Mouse (Mus musculus) T-helper 17 cell (primary cell): ENCODE results near the gene Ddi1.
"Not testable (repeated sequence)": the region's sequence is repeated elsewhere in the genome, so short reads cannot be mapped to it uniquely, and the experiment has no call there.

Source experiments
- in situ Hi-C, 2 experiments: fragments of 300-600 bp; cut with MboI, MseI; formaldehyde crosslinking; loops; 1 replicate in 1 of 2; 2 replicates in 1 of 2; pipeline ENCODE4 v1.15.1; 2025; ENCODE audit warnings: high pct_unique_total_duplicates in 2 of 2

Gene Ddi1

DNA sequence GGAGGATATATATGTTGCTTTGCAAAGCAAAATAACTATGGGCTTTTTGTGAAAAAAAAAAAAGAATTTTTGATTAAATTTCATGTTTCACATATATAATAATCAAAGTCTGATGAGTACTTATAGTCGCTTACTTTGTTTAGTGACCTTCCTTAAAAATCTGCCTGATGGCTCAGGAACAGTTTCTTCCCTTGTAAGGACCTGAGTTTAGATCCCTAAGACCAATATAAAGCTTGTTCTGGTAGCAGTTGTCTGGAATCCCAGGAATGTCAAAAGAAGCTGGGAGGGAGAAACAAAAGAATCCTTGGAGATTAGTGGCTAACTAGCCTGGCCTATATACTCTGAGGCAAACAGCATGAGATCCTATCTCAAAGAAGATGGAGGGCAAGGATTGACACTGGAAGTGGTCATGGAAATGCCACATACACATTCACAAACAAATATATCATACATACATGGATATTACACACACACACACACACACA is at the start of gene Ddi1:
Gene Ddi1 (minus strand): TSS at position 51 of the 485 bp plus-strand sequence.
- in situ Hi-C loops, result no loop called here

DNA sequence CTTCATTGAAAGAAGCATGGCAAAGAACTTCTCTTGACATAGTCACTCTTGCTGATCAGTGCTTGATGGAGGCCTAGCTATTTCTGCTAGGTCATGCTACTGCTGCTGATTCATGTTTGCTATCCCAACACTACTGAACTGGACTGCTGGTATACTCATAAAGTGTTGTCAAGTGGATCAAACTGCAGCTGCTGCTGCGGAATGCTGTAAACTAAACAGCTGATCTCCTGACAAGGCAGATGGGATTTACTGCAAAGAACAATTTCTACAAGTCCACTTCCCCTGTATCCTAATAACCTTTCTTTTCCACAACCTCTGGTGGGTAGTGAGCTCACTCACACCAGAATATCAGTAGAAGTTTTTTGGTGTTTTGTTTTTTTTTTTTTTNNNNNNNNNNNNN is 47.5 kb upstream of the Ddi1 start:
- in situ Hi-C loops, result no loop called here

DNA sequence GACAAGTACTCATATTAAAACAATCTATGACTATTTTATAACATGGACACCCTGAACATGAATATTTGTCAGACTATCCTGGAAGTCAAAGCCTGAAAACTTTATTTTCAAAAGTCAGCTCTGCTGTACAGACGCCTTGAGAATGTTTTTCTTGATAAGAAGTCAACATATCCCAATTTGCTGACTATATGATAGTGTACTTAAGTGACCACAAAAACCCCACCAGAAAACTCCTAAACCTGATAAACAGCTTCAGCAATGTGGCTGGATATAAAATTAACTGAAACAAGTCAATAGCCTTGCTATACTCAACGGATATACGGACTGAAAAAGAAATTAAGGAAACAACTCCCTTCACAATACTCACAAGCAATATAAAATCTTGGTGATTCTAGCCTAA is 36.2 kb upstream of the Ddi1 start:
- in situ Hi-C loops, result no loop called here

DNA sequence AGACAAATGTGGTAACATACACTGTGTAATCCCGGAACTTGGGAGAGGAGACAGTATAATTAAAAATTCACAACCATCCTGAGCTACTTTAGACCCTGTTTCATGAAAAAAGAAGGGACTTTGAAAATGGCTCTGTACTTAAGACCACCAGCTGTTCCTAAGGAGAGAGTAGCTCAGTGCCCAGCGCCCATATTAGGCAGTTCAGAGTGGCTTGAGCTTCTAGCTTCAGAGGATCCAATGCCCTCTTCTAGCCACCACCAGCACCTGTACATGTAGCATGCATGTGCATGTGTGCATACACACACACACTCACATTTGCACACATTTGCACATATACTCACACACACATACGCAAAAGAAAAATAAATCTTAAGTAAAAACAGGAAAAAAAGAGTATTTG is 34.9 kb upstream of the Ddi1 start:
- in situ Hi-C loops, result no loop called here

DNA sequence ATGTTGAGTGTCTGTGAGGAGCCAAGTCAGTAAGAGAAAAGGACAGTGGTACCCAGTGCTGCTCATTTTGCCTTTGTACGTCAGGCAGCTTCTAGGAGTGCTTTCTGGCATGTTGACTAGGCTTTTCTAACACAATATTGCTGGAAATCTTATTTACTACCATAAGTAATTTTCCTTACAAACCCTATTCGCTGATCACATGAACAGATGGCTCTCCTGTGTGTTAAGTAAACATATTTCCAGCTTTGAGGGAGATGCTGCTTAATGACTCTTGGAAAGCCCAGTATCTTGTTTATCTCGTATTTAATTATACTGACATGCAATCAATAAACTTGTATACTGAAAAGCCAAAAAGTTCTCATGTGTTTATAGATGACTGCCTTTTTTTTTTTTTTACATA is 32.4 kb upstream of the Ddi1 start:
- in situ Hi-C loops, result no loop called here

DNA sequence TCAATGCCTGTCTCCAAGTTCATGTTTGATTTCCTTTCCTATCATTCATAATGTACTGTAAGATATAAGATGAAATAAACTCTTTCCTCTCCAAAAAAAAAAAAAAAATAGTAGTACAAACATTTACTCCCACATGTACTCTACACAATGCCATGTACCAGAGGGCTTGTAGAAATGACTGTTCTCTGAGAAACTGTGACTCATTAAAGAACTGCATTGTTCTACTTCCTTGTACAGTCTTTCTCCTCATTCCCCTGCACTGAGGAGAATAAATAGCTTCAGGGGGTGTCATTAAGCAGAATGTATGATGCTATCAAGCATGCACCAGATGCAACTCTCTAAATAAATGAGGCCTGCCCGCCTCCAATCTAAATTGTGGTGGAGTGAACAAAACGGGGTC is 28.9 kb upstream of the Ddi1 start:
- in situ Hi-C loops, result no loop called here

DNA sequence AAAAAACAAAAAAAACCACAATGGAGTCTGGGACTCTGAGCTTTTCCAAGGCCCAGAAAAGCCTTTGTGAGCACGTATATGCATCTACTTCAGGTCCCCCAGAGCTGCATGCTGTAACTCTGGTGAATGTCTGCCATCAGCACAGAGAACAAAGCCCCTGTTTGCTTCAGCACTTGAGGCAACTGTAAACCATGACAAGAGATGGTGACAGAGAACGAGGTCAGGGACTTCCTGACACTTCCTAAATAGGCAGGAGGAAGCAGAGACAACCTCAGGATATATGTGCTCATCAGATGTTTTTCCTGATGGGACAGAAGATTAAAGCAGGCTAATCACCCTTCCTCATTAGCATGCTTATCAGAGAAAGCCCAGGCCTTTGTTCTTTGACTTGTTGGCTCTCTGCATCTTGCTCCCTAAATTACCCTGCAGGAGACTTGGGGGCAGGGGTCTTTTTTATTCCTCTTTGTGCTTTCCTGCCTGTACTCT is 19.6 kb upstream of the Ddi1 start:
- in situ Hi-C loops, result no loop called here

DNA sequence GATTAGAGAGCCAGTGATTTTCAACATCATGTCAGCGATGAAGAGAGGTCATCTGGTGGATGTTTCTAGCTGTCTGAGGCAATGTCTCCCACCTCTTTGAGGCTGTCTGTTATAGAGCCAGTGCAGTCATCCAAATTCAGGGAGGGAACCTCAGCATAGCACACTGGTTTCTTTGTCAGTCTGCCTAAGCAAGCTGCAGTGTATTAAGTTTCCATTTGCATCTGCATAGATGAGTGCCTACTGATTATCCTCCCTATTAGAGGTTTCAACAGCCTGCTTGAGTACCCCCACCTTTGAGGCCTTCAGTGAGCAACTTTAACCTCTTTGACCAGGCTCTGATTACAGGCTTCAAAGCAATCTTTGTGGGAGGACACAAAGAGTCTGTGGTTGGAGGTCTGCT is 17.1 kb upstream of the Ddi1 start:
- in situ Hi-C loops, result no loop called here

DNA sequence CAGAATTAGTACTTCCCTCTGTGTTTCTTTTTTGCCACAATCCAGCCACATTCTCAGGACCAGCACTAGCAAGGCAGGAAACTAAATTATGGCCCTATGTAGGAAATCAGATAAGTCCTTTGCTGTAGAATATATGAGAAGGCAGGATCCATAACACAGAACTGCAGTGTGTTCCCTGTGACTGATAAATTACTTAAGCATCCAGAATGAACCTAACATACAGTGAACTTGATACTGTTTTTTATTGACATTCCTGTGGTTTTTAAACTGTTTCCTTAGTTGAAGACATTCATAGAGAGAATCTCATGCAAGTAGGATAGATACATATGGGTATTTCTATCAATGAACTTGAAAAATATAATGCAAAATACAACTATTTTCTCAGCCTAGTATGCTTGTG is 7.9 kb upstream of the Ddi1 start:
- in situ Hi-C loops, result no loop called here

DNA sequence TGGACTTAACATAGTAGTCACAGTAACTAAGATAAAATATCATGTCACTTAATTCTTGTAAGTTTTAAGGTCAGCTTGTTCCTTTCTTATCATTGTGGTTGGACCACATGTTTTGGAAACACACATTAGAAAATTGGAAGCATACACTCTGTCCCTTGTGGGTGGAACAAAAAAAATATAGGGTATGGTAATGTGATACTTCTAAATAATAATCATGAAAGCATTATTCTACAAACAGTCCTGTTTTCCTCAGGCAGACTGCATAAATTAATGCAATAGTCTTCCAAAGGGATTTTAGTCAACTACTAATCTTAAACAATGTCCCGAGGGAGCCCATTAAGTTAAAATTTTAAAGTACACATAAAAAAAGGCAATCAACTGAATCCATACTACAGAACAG is 6.7 kb upstream of the Ddi1 start:
- in situ Hi-C loops, result no loop called here

DNA sequence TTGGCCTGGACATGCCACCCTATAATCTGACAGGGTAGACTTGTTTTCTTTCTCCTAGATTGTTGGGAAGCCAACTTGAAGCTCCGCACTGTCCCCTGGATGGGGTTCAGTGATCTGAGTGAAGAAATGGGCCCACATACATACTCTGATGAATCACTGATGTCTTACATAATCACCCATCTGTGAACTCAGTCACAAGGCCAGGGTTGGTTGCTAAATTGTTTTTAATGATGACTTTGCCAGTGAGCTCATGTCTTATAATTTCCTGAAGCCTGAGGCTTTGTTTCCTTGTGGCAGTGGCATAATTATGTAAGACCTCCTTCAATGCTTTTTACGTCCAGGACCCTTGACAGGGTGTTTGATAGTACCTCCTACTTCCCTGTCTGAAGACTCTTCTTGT is 4.8 kb downstream of the Ddi1 start:
- in situ Hi-C loops, result no loop called here

DNA sequence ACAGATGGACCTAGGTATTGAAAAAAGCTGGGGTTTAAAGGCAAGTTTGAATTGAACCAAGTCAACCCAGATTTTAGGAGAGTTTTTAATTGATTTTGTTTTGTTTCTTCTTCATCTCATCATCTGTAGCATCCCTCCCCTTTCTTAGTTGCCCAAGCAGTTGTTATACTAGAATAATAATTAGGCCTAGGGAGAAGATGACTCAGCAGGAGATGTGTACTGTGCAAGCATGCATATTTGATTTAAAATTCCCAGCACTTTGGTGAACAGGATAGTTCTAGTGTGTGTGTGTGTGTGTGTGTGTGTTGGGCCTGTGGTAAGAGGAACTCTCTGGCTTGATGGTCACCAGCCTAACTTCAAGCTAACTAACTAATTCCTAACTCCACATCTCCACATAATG is 12.6 kb downstream of the Ddi1 start:
- in situ Hi-C loops, result no loop called here

DNA sequence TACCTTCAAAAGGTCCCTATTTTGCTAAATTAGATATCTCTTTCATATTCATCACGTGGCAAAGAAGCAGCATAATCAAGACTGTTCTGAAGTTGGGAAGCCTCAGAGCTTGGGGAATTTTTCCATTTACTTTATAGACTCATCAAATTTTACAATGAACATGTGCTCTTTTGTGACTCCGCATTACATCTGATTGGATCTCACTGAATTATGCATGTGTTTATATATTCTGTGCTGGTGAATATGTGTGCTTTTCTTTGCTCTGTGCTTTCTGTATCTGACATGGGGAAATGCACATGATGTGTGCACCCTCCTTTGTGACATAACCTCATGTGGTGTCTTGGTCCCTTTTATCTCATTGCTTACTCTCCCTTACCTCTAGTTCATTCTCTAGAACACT is 17.7 kb downstream of the Ddi1 start:
- in situ Hi-C loops, result no loop called here

DNA sequence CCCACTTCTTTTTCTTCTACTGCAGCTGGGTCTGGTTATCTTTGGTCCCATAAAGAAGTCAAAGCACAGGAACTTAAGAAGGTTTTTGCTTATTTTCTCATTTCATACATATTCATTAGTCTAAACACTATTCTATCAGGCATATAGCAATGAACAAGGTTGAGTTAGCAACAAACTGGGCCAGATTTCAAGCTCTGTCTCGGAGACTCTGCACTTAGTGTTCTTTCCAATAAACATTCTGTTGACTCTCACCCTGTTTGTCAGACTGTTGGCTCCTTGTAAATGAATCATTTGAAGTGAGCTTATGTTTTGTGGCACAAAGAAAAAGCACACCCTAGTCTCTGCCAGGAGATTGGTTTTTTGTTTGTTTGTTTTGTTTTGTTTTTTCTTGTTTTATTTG is 19.3 kb downstream of the Ddi1 start:
- in situ Hi-C loops, result no loop called here

DNA sequence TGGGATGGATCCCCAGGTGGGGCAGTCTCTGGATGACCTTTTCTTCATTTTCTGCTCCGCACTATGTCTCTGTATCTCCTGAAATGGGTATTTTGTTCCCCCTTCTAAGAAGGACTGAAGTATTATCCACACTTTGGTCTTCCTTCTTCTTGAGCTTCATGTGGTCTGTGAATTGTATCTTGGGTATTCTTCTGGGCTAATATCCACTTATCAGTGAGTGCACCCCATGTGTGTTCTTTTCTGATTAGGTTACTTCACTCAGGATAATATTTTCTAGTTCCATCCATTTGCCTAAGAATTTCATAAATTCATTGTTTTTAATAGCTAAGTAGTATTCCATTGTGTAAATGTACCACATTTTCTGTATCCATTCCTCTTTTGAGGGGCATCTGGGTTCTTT is 33.7 kb downstream of the Ddi1 start:
- in situ Hi-C loops, result not testable (repeated sequence)

DNA sequence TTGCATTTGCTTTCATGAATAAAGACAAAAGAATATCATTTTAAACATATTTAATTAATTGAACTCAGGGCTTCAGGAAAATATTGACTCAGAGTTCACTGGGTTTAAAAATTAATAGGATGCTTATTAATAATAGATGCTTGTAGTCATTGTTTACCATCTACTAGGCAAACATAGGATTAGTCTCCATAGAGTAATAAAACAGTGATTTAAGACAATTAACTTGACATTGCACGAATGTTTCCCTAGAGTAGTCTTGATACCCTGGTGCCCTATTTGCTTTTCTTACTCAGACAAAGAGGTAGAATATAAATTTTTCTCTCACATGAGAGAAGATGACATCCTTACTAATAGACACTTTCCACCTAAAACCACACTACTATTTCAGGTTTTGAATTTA is 52.1 kb downstream of the Ddi1 start:
- in situ Hi-C loops, result no loop called here

DNA sequence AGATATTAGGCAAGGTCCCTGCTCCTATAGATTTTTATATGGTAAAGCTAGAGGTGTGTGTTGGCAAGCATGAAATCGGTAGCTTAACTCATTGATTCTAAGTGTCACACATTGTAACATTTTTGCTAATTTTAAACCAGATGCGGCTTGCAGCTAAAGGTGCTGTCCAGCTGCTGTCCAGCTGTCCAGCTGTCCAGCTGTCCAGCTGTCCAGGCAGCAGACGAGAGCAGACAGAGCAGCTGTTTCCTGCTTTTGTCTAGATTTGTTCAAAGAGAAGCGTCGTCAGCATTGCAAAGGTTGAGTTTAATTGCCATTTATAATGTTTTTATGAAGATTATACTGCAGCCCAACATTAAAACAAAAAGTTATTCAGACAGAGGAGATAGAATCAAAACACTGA is 56.8 kb downstream of the Ddi1 start:
- in situ Hi-C loops, result no loop called here
